ENCODE assay signal across 8 mouse cellular contexts in the genomic region with DNA sequence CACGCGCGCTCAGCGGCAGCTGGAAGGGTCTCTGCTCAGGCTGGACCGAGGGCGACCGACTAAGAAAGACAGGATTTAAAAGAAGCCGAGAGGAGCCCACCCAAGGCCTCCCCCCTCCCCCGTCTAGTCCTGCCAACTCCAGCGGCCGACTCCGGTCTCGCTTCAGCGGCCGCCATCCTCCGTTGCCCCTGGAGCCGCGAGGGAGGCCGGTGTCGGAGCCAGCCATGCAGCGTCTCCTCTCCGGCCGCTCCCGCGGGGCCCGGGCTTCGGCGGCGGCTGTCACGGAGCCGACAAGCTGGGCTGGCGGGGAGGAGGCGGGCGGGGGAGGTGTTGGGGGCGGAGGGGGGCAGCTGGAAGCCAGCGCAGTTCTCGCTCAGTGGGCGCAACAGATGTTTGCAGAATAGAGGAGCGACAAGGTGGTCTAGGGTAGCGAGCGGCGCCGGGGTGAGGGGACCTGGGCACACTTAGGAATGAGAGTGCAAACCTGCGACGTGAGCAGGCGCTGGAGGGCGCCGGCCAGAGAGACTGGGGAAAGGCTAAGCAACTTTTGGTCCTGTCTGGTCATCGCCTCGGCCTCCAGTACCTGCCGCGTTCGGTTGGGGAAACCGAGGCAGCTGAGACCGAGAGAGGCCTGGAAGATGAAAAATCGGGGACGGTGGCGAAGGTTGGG. TPM values are rescaled to one million over a fixed set of nuclear protein-coding genes. Genes with fewer than 3 reads are reported as not detected.
DNase-seq lines count a peak whose midpoint lies in the region; ATAC-seq lines count a peak whose summit lies in the region.

No protein-coding gene starts in this region.

- no peaks in the 10 kb centered on the region for H3K9me3 ChIP-seq in lung, embryonic 15.5 days
- H3K9me3 ChIP-seq in embryonic facial prominence, embryonic 14.5 days (ENCODE audit: control insufficient read depth, low read length) = no peaks in the 10 kb centered on the region
- H3K9me3 ChIP-seq in intestine, embryonic 15.5 days = no peaks in the 10 kb centered on the region
- H3K9me3 ChIP-seq in midbrain, embryonic 10.5 days (replicated peaks) = no peaks in the 10 kb centered on the region

- peak overlapping the region; percentile 62 for H3K4me2 ChIP-seq in lung, embryonic 15.5 days
- H3K4me2 ChIP-seq in embryonic facial prominence, embryonic 14.5 days (ENCODE audit: low read depth, low read length) = peak overlapping the region; percentile 61
- peak overlapping the region; percentile 76 for H3K4me2 ChIP-seq in intestine, embryonic 15.5 days (replicated peaks)

- no peak overlapping the region for H3K27ac ChIP-seq in lung, embryonic 15.5 days
- H3K27ac ChIP-seq in embryonic facial prominence, embryonic 14.5 days (replicated peaks; ENCODE audit: low read depth, low read length) = no peak overlapping the region
- H3K27ac ChIP-seq in intestine, embryonic 15.5 days = no peak overlapping the region
- H3K27ac ChIP-seq in midbrain, embryonic 10.5 days (replicated peaks) = peak overlapping the region; percentile 76

- no peak for DNase-seq in lung, adult 18-20 months
- no peak for DNase-seq in embryonic facial prominence, embryonic 14.5 days (ENCODE audit: low spot score)
- peak; percentile 75 for DNase-seq in midbrain, embryonic 10.5 days (ENCODE audit: low spot score)
- no peak for DNase-seq in T-cell, adult 2 months (ENCODE audit: low spot score)

- peaks cover 88% of the 10 kb centered on the region for H3K27me3 ChIP-seq in lung, embryonic 15.5 days
- peaks cover 87% of the 10 kb centered on the region for H3K27me3 ChIP-seq in embryonic facial prominence, embryonic 14.5 days (replicated peaks; ENCODE audit: control insufficient read depth, insufficient read depth, low read length)
- peaks cover 71% of the 10 kb centered on the region for H3K27me3 ChIP-seq in intestine, embryonic 15.5 days (replicated peaks)
- peaks cover 96% of the 10 kb centered on the region for H3K27me3 ChIP-seq in midbrain, embryonic 10.5 days (ENCODE audit: low read depth, poor library complexity, severe bottlenecking)

- H3K4me3 ChIP-seq in lung, embryonic 15.5 days = peak overlapping the region; percentile 34
- peak overlapping the region; percentile 39 for H3K4me3 ChIP-seq in embryonic facial prominence, embryonic 14.5 days (ENCODE audit: low read depth, low read length)
- H3K4me3 ChIP-seq in intestine, embryonic 15.5 days (replicated peaks) = peak overlapping the region; percentile 41
- peak overlapping the region; percentile 55 for H3K4me3 ChIP-seq in midbrain, embryonic 10.5 days

- ATAC-seq in lung, embryonic 15.5 days (ENCODE audit: borderline replicate concordance, extremely low read depth, low FRiP score, low TSS enrichment) = no peak
- ATAC-seq in embryonic facial prominence, embryonic 14.5 days (ENCODE audit: low read depth) = no peak
- ATAC-seq in intestine, embryonic 15.5 days = no peak
- ATAC-seq in cerebellum, adult (ENCODE audit: insufficient number of reproducible peaks, low FRiP score, low TSS enrichment) = no peak
- no peak for ATAC-seq in erythroblast, adult 5-6 weeks (replicated peaks; ENCODE audit: low FRiP score, poor library complexity, severe bottlenecking)

- no peaks in the 10 kb centered on the region for H3K36me3 ChIP-seq in lung, embryonic 15.5 days
- H3K36me3 ChIP-seq in embryonic facial prominence, embryonic 14.5 days (ENCODE audit: control insufficient read depth, insufficient read depth, low read length) = no peaks in the 10 kb centered on the region
- no peaks in the 10 kb centered on the region for H3K36me3 ChIP-seq in intestine, embryonic 15.5 days
- H3K36me3 ChIP-seq in midbrain, embryonic 10.5 days = no peaks in the 10 kb centered on the region

- peak overlapping the region; percentile 20; the same call in 1 of the 2 replicates for H3K9ac ChIP-seq in lung, embryonic 15.5 days
- H3K9ac ChIP-seq in embryonic facial prominence, embryonic 14.5 days (ENCODE audit: low read depth, low read length) = peak overlapping the region; percentile 9; the same call in 1 of the 2 replicates
- peak overlapping the region; percentile 47 for H3K9ac ChIP-seq in intestine, embryonic 15.5 days

- WGBS in lung, embryonic 15.5 days = under 1% methylated on average over 56 of the region's 58 CpGs
- WGBS in embryonic facial prominence, embryonic 14.5 days = under 1% methylated on average over 48 of the region's 58 CpGs
- under 1% methylated on average over 58 of the region's 58 CpGs for WGBS in intestine, embryonic 15.5 days
- WGBS in midbrain, embryonic 10.5 days = under 1% methylated on average over 57 of the region's 58 CpGs

- H3K4me1 ChIP-seq in lung, embryonic 15.5 days = peaks cover 47% of the 10 kb centered on the region
- H3K4me1 ChIP-seq in embryonic facial prominence, embryonic 14.5 days (ENCODE audit: control insufficient read depth, insufficient read depth, low read length) = peaks cover 25% of the 10 kb centered on the region
- peaks cover 43% of the 10 kb centered on the region for H3K4me1 ChIP-seq in intestine, embryonic 15.5 days (replicated peaks)
- peaks cover 67% of the 10 kb centered on the region for H3K4me1 ChIP-seq in midbrain, embryonic 10.5 days

RNA-seq across cellular contexts. Expression of a gene that starts 4.0 kb away (rescaled TPM):
- polyA plus RNA-seq in lung, embryonic 15.5 days (2015; fragmentation: Nextera tagmentation; extraction: Ambion mirVana) = 1.7 and 1.9 TPM in 2 replicates
- 0.38 TPM in 1 of 2 replicates, not detected in the other for polyA plus RNA-seq in embryonic facial prominence, embryonic 14.5 days (2014; fragmentation: Nextera tagmentation; extraction: Ambion mirVana)
- polyA plus RNA-seq in intestine, embryonic 15.5 days (2015; fragmentation: Nextera tagmentation; extraction: Ambion mirVana) = 37.4 and 39.0 TPM in 2 replicates
- polyA plus RNA-seq in midbrain, embryonic 10.5 days (2016; fragmentation: Nextera tagmentation; extraction: Ambion mirVana) = 0.99 and 1.3 TPM in 2 replicates
- not detected in 2 replicates for total RNA-seq in erythroblast, adult 5-6 weeks (2015; ENCODE audit: low replicate concordance)
- not detected in 2 replicates for total RNA-seq in erythroblast, adult 5-6 weeks (2017; ENCODE audit: low replicate concordance)

RNA-seq across cellular contexts. Expression of a gene that starts 9.3 kb away (rescaled TPM):
- not detected in 2 replicates for polyA plus RNA-seq in lung, embryonic 15.5 days (2015; fragmentation: Nextera tagmentation; extraction: Ambion mirVana)
- polyA plus RNA-seq in embryonic facial prominence, embryonic 14.5 days (2014; fragmentation: Nextera tagmentation; extraction: Ambion mirVana) = 0.11 and 0.13 TPM in 2 replicates
- 0.09 TPM in 1 of 2 replicates, not detected in the other for polyA plus RNA-seq in intestine, embryonic 15.5 days (2015; fragmentation: Nextera tagmentation; extraction: Ambion mirVana)
- polyA plus RNA-seq in midbrain, embryonic 10.5 days (2016; fragmentation: Nextera tagmentation; extraction: Ambion mirVana) = 0.21 and 2.3 TPM in 2 replicates
- not detected in 2 replicates for total RNA-seq in erythroblast, adult 5-6 weeks (2015; ENCODE audit: low replicate concordance)
- total RNA-seq in erythroblast, adult 5-6 weeks (2017; ENCODE audit: low replicate concordance) = not detected in 2 replicates

RNA-seq across cellular contexts. Expression of a gene that starts 22.6 kb away (rescaled TPM):
- 35.4 and 41.9 TPM in 2 replicates for polyA plus RNA-seq in lung, embryonic 15.5 days (2015; fragmentation: Nextera tagmentation; extraction: Ambion mirVana)
- polyA plus RNA-seq in embryonic facial prominence, embryonic 14.5 days (2014; fragmentation: Nextera tagmentation; extraction: Ambion mirVana) = 15.3 and 24.4 TPM in 2 replicates
- polyA plus RNA-seq in intestine, embryonic 15.5 days (2015; fragmentation: Nextera tagmentation; extraction: Ambion mirVana) = 24.7 and 25.4 TPM in 2 replicates
- 47.5 and 50.2 TPM in 2 replicates for polyA plus RNA-seq in midbrain, embryonic 10.5 days (2016; fragmentation: Nextera tagmentation; extraction: Ambion mirVana)
- 11.9 and 21.7 TPM in 2 replicates for total RNA-seq in erythroblast, adult 5-6 weeks (2015; ENCODE audit: low replicate concordance)
- 20.4 and 28.1 TPM in 2 replicates for total RNA-seq in erythroblast, adult 5-6 weeks (2017; ENCODE audit: low replicate concordance)

RNA-seq across cellular contexts. Expression of a gene that starts 28.8 kb away (rescaled TPM):
- 37.8 and 38.9 TPM in 2 replicates for polyA plus RNA-seq in lung, embryonic 15.5 days (2015; fragmentation: Nextera tagmentation; extraction: Ambion mirVana)
- 35.5 and 38.9 TPM in 2 replicates for polyA plus RNA-seq in embryonic facial prominence, embryonic 14.5 days (2014; fragmentation: Nextera tagmentation; extraction: Ambion mirVana)
- polyA plus RNA-seq in intestine, embryonic 15.5 days (2015; fragmentation: Nextera tagmentation; extraction: Ambion mirVana) = 26.6 and 34.7 TPM in 2 replicates
- 55.3 and 57.1 TPM in 2 replicates for polyA plus RNA-seq in midbrain, embryonic 10.5 days (2016; fragmentation: Nextera tagmentation; extraction: Ambion mirVana)
- not detected in 2 replicates for total RNA-seq in erythroblast, adult 5-6 weeks (2015; ENCODE audit: low replicate concordance)
- total RNA-seq in erythroblast, adult 5-6 weeks (2017; ENCODE audit: low replicate concordance) = 2.6 TPM in 1 of 2 replicates, not detected in the other

RNA-seq across cellular contexts. Expression of a gene that starts 42.0 kb away (rescaled TPM):
- polyA plus RNA-seq in lung, embryonic 15.5 days (2015; fragmentation: Nextera tagmentation; extraction: Ambion mirVana) = 3.1 and 6.8 TPM in 2 replicates
- polyA plus RNA-seq in embryonic facial prominence, embryonic 14.5 days (2014; fragmentation: Nextera tagmentation; extraction: Ambion mirVana) = 66.3 and 71.0 TPM in 2 replicates
- polyA plus RNA-seq in intestine, embryonic 15.5 days (2015; fragmentation: Nextera tagmentation; extraction: Ambion mirVana) = 46.9 and 48.1 TPM in 2 replicates
- polyA plus RNA-seq in midbrain, embryonic 10.5 days (2016; fragmentation: Nextera tagmentation; extraction: Ambion mirVana) = 3.3 and 4.2 TPM in 2 replicates
- total RNA-seq in erythroblast, adult 5-6 weeks (2015; ENCODE audit: low replicate concordance) = not detected in 2 replicates
- not detected in 2 replicates for total RNA-seq in erythroblast, adult 5-6 weeks (2017; ENCODE audit: low replicate concordance)

Comparison
In these comparisons a context has a peak if more than half of its experiments do, and no peak if none do; other contexts are left out.
1. RNA of a gene that starts 4.0 kb away (polyA plus RNA-seq): 37.4 to 39.0 TPM in intestine, embryonic 15.5 days; 1.7 to 1.9 TPM in lung, embryonic 15.5 days, 0.99 to 1.3 TPM in midbrain, embryonic 10.5 days and 0.38 TPM in embryonic facial prominence, embryonic 14.5 days; every median in the first group is over 10 times any median in the second.
2. Peak in every context shown above with its lines, with median percentiles within 50 percentile points of each other: H3K4me2 ChIP-seq, H3K4me3 ChIP-seq and H3K9ac ChIP-seq.